Mouse (Mus musculus) lung, postnatal 4 days (tissue): ENCODE data around the gene Naa80.

Experiments used
- DNase-seq, 2 experiments: peaks; one replicate each; pipeline ENCODE4 v3.0.0; 2021

Naa80 gene

DNA sequence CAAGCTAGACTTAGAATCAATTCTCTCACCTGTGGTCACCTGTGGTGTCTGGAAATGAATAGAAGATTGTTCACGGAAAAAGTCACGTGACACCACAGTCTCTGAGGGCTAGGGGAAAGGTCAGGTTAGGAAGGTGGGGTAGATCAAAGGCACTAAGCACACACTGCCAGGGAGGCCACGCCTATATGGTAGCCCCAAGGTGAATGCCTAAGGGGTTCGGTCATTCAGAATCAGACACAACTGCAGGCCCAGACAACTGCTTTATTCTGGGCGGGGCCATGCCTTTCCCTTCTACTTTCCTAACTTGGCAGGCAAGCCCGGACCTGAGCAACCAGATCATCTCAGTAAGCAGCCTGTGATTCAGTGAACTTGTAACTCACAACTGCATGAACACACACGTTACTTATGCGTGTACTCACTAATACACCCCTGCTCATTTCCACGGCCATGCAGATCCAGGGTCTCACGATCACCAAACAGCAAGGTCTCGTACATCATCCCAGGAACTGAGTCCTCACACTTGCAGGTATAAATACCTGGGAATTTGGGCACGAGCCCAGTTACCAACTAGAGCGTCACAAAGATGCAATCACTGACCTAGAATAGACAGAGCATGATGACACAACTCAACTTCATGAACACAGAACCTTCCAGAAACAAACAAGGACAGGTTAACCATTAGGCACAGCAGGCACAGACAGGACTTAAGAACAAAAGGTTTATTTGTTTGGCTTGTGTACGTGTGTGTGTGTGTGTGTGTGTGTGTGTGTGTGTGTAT is 2.9 kb upstream of the Naa80 start:
- DNase-seq: no peak

DNA sequence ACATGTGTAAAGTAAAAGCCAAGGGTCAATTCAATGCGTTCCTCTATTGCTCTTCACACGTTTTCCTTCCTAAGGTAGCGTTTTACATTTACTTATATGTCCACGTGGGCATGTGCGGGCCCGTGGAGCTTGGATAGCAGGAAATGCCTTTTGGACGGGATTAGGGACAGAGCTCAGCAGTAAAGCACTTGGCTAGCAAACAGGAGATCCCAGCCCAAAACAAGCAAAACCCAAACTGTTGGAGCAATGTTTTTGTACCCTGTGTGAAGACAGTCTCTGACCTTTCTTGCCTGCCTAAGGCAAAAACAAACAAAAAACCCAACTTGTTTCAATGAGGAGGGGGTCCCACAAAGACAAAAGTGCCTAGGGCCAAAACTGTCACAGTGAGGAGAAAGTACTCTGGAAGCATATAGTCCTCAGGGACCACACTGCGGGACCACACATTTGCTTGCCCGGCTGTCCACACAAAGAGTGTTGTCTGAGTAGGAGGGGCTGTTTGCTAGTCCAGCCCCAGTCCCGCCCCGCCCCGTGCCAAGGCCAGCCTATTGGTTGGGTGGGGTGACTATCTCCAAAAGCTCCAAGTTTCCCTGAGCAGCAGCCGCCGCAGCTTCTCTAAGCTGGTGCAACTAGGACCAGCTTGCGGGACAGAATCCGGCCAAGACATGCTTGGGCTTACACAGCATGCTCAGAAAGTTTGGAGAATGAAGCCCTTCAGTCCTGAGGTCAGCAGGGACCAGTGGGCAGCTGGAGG is 2.2 kb upstream of the Naa80 start, which contains the start of gene Hyal1:
Gene Hyal1, plus strand, starts transcription at position 571 of the 751 bp plus-strand sequence.
- DNase-seq: peak; percentile 88

DNA sequence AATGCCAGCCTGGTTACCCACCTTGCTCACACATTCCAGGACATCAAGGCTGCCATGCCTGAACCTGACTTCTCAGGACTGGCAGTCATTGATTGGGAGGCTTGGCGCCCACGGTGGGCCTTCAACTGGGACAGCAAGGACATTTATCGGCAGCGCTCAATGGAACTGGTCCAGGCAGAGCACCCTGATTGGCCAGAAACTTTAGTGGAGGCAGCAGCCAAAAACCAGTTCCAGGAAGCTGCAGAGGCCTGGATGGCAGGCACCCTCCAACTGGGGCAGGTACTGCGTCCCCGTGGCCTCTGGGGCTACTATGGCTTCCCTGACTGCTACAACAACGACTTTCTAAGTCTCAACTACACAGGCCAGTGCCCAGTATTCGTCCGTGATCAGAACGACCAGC is 816 bp upstream of the Naa80 start:
- no peak for DNase-seq

DNA sequence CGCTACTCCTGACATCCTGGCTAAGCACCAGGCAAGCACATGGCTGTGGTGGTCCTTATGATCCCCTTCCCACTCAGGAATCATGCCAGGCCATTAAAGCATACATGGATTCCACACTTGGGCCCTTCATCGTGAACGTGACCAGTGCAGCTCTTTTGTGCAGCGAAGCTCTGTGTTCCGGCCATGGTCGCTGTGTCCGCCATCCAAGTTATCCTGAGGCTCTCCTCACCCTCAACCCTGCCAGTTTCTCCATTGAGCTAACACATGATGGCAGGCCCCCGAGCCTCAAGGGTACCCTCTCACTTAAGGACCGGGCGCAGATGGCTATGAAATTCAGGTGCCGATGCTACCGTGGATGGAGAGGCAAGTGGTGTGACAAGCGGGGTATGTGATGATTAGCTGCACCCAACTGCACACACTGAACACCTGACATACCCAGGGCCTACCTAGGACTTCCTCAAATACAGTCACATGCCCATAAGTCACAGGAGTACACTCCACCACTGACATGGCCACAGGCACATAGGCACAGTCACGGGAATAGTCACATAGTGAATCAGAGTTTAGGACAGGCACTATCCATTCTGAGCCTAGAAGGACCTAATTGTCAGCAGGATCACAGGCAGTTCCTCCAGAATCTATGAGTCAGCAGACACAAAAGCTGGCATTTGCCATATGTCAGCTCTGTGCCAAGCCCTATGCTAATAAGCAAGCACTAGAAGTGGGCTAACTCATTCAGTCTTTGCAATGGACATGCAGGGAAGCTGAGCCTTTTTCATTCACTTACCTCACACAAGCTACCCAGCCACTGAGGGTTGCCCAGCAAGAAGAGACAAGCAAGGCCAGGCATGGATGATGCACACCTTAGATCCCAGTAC is 575 bp downstream of the Naa80 start:
- DNase-seq: no peak

DNA sequence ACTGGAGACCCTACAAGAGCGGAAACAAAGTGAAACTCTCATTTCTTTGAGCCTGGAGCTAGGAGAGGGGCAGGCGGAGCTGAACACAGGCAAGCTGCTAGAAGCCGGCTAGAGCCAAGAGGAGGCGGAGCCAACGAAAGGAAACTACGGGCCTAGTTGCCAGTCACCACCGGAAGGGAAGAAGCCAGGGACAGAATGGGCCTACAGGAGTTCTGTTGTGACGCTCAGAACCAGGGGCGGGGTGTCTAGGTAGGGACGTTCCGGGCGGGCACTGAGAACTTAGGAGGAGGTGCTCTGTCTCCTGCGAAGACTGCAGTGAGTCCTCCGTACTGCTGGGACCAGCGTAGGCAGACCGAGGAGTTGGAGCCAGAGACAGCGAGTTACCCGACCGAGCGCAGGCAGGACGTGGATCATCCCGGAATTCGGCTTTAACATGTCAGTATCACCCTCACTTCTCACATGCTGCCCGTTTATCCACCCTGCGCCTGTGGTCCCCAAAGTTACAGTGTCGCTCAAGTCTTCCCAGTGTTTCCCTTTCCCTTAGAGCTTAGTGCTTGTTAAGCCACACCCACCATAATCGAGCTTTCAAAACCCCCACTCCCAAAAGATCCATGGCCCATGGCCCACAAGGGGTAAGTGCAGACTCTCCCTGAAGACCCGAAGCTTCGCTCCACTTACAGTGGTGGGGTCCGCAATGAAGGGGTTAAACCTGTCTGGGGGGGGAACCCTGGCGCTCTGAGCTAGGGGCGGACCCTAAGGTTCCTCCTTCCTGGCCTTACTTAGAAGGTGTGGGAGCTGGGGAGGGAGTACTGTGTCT is 2.0 kb downstream of the Naa80 start, which contains the start of gene Hyal3:
Gene Hyal3, plus strand, starts transcription at position 318 of the 817 bp plus-strand sequence.
- DNase-seq: peak; percentile 93 to 96

DNA sequence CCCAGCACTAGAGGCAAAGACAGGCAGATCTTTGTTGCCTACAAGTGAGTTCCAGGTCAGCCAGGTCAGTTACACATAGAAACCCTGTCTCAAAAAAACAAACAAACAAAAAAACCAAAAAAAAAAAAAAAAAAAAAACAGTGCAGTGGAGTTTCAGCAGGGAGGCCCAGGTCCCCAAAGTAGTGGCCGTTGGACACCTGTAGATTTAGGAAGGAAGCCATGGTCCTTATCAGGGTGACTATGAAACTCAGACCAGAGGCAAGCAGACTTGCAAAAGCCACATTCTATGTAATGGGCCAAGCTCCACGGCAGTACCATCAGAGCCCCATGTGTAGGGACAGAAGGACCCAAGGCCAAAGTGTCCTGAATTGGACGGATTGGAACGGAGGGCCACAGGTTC is 2.9 kb downstream of the Naa80 start:
- DNase-seq: no peak

DNA sequence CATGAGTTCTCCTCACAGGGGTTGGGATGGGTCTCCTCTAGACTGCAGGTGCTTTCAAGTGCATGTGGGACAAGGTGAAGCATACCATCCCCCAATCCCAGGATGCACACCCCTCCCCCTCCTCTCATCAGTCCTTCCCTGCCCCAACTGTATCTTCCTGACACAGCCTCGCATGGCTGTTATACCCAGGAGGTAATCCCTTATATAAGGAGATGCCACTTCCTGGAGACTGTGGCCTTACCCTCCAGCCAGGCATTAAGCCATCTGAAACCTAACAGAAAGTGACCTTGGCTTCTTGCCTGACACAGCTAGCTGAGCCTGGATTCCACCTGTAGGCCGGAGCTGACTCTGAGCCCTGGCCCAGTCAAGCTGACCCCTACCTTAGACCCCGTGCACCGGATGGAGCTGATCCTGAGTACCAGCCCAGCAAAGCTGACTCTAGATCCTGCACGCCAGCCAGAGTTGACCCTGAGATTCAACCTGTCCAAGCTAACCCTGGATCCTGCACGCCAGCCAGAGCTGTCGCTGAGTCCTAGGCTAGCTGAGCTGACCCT is 3.9 kb downstream of the Naa80 start:
- DNase-seq: no peak

DNA sequence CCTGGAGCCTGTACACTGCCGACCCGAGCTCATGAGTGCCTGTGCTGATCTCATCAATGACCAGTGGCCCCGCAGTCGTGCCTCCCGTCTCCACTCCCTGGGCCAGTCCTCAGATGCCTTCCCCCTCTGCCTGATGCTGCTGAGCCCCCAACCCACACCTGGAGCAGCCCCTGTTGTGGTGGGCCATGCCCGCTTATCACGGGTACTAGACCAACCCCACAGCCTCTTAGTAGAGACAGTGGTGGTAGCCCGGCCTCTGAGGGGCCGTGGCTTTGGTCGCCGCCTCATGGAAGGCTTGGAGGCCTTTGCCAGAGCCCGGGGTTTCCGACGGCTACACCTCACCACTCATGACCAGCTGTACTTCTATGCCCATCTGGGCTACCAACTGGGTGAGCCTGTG is 4.5 kb downstream of the Naa80 start:
- DNase-seq: no peak

DNA sequence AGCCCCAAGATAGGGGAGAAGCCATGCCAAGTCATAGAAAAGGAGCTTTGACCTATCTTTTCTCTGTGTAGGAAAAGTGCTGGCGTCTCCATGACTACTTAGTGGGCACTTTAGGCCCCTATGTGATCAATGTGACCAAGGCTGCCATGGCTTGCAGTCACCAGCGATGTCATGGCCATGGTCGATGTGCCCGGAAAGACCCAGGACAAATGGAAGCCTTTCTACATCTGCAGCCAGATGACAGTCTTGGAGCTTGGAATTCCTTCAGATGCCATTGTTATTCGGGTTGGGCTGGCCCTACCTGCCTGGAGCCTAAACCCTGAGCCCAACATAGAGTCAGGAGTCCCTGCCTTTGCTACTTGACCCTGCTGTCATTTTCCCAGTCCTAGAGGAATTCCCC is 7.8 kb downstream of the Naa80 start:
- no peak for DNase-seq

DNA sequence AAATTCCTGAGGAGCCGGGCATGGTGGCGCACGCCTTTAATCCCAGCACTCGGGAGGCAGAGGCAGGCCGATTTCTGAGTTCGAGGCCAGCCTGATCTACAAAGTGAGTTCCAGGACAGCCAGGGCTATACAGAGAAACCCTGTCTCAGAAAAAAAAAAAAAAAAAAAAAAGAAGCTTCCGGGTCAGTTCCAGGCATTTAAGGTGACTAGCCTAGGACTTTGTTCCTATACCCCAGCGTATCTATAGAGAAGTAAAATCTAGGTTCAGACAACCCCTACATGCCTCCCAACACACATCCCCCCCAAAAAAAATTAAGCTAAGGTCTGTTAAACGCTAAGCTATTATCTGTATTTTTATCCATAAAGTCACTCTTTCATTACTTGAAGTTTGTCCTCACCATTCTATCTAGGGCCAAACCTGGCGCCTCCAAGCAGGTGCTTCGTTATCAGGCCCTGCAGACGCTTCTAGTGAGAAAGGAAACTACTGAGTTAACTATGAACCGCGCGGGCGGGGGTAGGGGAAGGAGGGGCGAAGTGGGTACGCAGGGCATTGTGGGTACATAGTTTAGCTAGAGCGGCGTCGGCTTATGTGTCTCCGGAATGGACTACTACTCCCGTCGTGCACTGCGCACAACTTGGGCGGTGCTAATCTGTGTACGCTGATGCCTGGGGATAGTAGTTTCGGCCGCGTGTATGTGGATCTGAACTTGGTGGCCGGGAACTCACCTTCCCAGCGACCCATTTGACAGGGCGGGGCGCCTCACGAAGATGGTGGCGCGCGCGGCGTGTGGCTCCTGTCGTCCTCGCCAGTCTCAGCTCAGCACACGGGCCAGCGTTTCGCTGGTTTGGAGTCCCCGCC is 8.5 kb downstream of the Naa80 start, which contains the start of gene Ifrd2:
Gene Ifrd2, plus strand, starts transcription at position 669 of the 859 bp plus-strand sequence.
- peak; percentile 98 to 99 for DNase-seq

DNA sequence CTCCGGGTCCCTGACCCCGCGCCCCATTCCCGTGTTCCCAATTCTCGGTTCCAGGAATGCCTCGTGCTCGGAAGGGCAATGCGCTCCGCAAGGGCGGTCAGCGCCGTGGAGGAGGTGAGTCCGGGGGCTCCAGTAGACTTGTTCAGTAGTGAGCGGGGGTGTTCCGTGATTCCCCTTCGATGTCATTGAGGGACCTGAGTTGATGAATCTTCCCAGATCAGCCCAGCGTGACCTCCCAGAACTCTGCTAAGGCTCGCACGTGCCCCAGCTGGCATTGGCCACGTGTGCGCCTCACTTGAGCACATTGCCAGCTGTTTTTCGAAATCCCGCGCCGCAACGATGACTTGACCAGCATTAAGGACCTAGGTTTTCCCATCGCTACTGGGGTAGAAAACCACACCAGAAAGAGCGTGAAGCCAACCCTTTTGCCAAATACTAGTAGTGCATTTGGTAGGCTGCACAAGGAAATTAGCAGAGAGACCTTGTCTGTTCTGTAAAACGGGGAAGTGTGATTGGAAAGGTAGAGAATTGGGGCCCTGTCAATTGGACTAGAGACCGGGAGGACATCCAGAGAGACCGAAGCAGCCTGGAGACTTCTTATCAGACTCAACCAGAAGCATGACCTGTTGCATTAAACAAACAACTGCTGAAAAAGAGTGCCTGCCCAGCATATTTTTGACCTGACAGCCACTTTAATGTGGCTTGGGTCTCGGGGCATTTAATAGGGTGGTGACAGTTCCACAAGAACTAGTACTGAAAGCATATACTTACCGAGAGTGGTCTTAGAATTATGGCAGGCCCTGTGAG is 9.3 kb downstream of the Naa80 start:
- peak; percentile 59 to 62 for DNase-seq

DNA sequence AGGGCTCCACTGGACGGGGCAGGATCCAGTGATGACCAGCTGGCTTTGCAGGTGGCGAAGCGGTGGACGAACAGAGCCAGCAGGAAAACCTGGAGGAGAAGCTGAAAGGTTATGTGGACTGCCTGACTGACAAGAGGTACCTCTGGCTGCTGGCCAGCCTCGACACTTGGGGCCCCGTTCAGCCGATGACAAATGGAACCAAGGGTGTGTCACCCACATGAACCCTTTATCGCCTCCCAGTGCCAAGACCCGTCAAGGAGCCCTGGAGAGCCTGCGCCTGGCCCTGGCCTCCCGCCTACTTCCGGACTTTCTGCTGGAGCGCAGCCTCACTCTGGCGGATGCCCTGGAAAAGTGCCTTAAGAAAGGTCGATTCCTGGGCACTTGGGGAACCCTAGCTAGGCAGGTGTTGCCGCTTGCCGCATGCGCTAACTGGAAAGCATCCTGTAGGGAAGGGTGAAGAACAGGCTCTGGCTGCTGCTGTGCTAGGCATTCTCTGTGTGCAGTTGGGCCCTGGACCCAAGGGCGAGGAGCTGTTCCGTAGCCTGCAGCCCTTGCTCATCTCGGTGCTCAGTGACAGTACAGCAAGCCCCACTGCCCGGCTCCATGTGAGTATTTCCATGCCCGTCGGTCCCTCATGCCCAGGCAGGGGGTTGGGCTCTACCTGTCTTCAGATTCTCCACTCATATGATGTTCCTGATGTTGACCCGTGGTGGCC is 11.5 kb downstream of the Naa80 start:
- peak; percentile 78 to 90 for DNase-seq

DNA sequence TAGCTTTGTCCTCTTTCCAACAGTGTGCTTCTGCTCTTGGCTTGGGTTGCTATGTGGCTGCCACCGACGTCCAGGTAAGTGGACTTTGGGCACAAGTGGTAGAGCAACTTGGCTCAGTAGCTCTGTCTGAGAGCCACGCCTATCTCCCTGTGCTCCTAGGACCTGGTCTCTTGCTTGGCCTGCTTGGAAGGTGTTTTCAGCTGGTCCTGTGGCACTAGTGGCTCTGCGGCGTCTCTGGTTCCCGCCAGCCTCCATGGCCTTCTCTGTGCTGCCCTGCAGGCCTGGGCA is 12.0 kb downstream of the Naa80 start:
- peak in 1 of 2 experiments; percentile 50 for DNase-seq

DNA sequence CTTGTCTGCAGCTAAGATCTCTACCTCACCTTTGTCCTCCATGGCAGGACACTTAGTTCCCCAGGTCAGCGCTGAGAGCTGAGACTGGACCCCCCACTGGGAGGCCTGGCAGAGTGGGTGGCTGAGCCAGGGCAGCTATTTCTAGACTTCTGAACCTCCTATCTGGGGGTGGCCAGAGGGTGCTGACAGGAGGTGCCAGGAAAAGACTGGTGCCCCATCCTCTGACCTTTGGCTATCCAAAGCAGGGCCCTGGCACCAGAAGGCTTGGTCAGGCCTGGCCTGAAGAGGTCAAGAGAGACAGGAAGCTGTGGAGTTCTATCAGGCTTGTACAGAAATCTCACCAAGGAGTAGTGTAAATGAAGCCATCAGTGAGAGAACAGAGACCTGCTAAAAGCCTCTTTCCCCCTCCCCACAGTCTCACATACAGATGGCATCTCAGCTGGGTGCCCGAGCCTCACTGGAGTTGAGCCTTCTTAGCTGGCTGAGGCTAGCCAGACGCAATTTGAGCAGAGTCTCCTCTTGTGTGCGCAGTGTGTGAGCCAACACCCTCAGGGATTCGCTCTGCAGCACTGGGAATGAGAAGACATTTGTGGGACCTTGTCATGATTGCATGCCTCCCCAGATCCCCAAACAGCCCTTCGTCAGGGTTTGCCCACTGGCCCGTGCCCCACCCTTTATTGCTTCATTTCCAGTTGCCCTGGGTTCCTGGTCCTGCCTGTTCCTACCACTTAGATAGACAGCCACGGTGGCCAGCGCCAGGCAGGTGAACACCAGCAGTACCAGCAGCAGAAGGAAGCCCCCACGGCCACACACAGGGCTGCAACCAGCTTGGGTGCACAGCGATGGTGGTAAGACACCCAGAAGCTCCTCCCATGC is 14.7 kb downstream of the Naa80 start:
- no peak for DNase-seq

DNA sequence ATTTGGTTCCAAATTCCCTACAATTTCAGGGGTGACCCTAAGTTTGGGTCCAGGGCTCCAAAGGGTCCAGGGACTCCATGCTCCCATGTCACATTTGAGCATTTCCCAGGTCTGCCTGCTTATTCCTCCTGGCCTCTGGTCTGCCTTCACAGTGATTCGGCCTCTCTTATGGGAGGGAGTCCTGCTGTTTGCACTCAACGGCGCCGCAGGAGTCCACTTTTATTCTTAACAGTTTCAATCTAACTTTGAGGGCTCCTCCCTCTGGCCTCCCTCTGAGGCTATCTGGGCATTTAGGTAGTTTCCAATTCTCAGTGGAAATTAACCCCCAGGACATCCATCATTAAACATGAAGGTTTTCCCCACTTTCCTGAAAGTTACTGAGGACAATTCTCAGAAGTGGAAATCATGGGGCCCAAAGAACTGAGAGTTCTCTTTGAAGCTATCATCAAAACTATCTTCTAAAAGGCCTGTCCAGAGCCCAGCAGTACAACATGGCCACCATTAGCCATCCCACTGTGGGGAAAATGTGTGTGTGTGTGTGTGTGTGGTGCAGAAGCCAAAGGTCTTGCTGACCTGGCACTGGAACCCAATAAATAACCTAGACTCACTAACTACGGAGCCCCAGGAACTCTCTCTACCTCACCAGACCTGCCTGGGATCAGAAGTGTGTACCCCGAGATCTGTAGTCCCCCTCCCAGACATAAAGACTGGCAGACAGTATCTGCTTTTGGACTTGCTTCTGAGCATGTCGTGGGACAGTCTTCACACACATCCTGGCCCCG is 15.8 kb downstream of the Naa80 start:
- DNase-seq: no peak

DNA sequence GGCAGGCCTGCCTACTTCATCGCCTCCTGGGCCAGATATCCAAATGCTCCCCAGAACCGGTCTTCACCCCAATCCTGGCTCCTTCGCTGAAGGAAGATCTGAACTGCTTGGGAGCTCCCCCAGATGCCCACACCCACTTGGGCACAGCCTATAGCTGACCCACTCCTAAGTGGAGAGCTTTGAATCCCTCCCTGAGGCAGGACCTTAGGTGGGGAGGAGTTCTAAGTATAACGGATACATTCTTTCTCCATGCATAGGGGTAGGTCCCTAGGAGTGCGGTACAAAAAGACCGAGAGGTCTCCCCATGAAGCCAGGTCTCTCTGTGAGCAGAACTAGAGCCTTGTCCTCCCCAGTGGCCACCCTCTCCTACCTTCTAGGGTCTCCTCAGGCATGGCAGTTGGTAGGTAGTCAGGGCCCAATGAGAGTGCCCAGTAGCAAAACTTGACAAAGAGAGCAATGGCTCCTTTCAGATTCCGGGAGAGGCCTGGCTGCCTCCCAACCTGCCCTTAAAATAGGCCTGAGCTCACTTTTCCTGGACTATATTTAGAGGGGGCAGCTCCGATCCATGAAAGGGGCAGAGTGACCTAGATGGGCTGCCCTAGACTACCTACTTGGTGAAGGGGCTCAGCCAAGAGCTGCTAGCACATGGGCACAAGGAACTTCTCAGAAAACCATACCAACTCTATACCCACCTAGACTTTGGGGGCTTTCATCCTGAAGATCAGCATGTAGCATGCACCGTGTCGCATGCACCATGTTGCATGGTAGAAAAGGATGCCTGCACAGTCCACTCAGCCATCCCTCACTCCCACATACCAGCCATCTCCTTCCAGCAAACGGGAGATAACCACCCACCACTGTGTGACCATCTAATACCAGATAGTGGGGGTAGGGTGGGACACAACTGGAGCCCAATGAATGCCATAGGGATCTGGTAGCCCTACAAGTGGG is 18.2 kb downstream of the Naa80 start:
- no peak for DNase-seq
